In the genomic region with DNA sequence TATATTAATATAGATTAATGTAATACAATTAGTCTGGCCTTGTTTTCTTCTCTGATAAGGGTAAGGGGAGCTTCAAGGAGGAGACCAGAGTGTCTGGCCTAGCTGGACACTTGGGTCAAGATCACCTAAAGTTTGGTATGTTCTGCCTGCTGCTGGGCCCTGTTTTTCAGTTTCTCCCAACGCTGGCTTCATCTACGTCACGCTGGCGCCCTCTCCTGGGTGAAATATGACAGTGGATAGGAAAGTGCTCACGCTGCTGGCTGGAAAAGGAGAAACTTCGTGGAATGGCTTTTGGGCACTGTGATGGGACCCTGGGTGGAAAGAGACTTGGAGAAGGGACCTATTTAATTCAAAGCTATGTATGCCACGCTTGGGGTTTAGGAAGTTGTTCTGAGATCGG, we compare ENCODE assay signal across 7 mouse cellular contexts. TPM values are rescaled to one million over a fixed set of nuclear protein-coding genes. Genes with fewer than 3 reads are reported as not detected.
DNase-seq lines count a peak whose midpoint lies in the region; ATAC-seq lines count a peak whose summit lies in the region.

No protein-coding gene starts in this region.

- H3K4me2 ChIP-seq in hindbrain, embryonic 16.5 days (ENCODE audit: low read length): no peak overlapping the region

- no peak overlapping the region for H3K27ac ChIP-seq in hindbrain, embryonic 16.5 days (ENCODE audit: low read depth, low read length)

- WGBS in hindbrain, embryonic 16.5 days: 4% methylated on average over 8 of the region's 8 CpGs

- no peak overlapping the region for H3K4me3 ChIP-seq in hindbrain, embryonic 16.5 days (ENCODE audit: low read length)

- no peaks in the 10 kb centered on the region for H3K27me3 ChIP-seq in hindbrain, embryonic 16.5 days (replicated peaks; ENCODE audit: control insufficient read depth, insufficient read depth, low read length)

- no peaks in the 10 kb centered on the region for H3K4me1 ChIP-seq in hindbrain, embryonic 16.5 days (ENCODE audit: control insufficient read depth, insufficient read depth, low read depth, low read length)

- peak; percentile 34 for DNase-seq in WW6 (ENCODE audit: low read depth, low spot score)
- DNase-seq in cerebellum, adult 8-10 months: peak; percentile 73
- peak; percentile 60 to 85 for DNase-seq in frontal cortex, postnatal 14 days (ENCODE audit: low spot score in 2 of 2)
- DNase-seq in left cerebral cortex, adult 8-10 months (ENCODE audit: low spot score in 2 of 2): peak; percentile 52 to 69
- peak; percentile 63 for DNase-seq in spleen, adult 12 weeks (ENCODE audit: low spot score)

- peak; percentile 76; the same call in 1 of the 2 replicates for ATAC-seq in hindbrain, embryonic 16.5 days
- peak; percentile 99 for ATAC-seq in megakaryocyte progenitor cell, adult 5-6 weeks (replicated peaks; ENCODE audit: poor library complexity)

- H3K9ac ChIP-seq in hindbrain, embryonic 16.5 days (ENCODE audit: low read depth, low read length): no peak overlapping the region

- H3K9me3 ChIP-seq in hindbrain, embryonic 16.5 days (ENCODE audit: control insufficient read depth, low read length): no peaks in the 10 kb centered on the region

- no peaks in the 10 kb centered on the region for H3K36me3 ChIP-seq in hindbrain, embryonic 16.5 days (ENCODE audit: control insufficient read depth, insufficient read depth, low read length)

RNA-seq across cellular contexts. Expression of a gene that starts 36.8 kb away (rescaled TPM):
- polyA plus RNA-seq in hindbrain, embryonic 16.5 days (2015; fragmentation: Nextera tagmentation; extraction: Ambion mirVana): 0.17 and 0.56 TPM in 2 replicates
- total RNA-seq in left cerebral cortex, adult 8-10 months (2022): 10 to 100 TPM in 2 of 4 experiments, 1 to 10 TPM in 2; 6.6 to 19.8 (median 10.3) TPM
- 3.4 TPM in 2 replicates for total RNA-seq in megakaryocyte progenitor cell, adult 5-6 weeks (2015)
- 6.9 and 7.6 TPM in 2 replicates for total RNA-seq in megakaryocyte progenitor cell, adult 5-6 weeks (2017)

RNA-seq across cellular contexts. Expression of a gene that starts 55.9 kb away (rescaled TPM):
- 14.8 and 20.6 TPM in 2 replicates for polyA plus RNA-seq in hindbrain, embryonic 16.5 days (2015; fragmentation: Nextera tagmentation; extraction: Ambion mirVana)
- total RNA-seq in left cerebral cortex, adult 8-10 months (2022): 10 to 100 TPM; 21.1 to 23.8 (median 22.5) TPM
- total RNA-seq in megakaryocyte progenitor cell, adult 5-6 weeks (2015): 42.9 and 50.6 TPM in 2 replicates
- total RNA-seq in megakaryocyte progenitor cell, adult 5-6 weeks (2017): 30.0 and 32.3 TPM in 2 replicates
